Mouse (Mus musculus) G1E (cell line): ENCODE data around the gene Crb3.

ENCODE experiments used
- CTCF ChIP-seq: IDR thresholded peaks from 2 replicates; pipeline ENCODE4 v1.5.1; 2012; ENCODE audit warnings: low read depth, low read length, inconsistent platforms, mixed read lengths
- GATA1 ChIP-seq: IDR thresholded peaks from 2 replicates; pipeline ENCODE4 v1.6.1; 2012; ENCODE audit warnings: borderline replicate concordance, low read length, inconsistent platforms, mixed read lengths
- GATA2 ChIP-seq: IDR thresholded peaks from 2 replicates; pipeline ENCODE4 v1.6.1; 2012; ENCODE audit warnings: low read depth, low read length, inconsistent platforms, borderline replicate concordance
- POLR2AphosphoS5 ChIP-seq: IDR thresholded peaks from 2 replicates; pipeline ENCODE4 v1.6.1; 2012; ENCODE audit warnings: low read depth, low read length, inconsistent platforms; ENCODE audit not compliant: insufficient replicate concordance
- TAL1 ChIP-seq: conservative IDR thresholded peaks from 2 replicates; pipeline ENCODE4 v1.6.1; 2012; ENCODE audit warnings: low read depth, low read length, inconsistent platforms, mixed read lengths

- TF ChIP-seq CTCF: no peak
- TF ChIP-seq GATA1: no peak
- no peak for TF ChIP-seq GATA2
- TF ChIP-seq POLR2AphosphoS5: no peak
- TF ChIP-seq TAL1: no peak
These were observed 37.1 kb downstream of the Crb3 start for GRCm38 (mm10) chr17:57095855-57096622.
